Mouse (Mus musculus): ENCODE measurements around the gene Cdk8.

Cdk8 gene

GRCm38 (mm10) chr5:146318461-146318860, 87.4 kb downstream of the Cdk8 start:
- no peak for DNase-seq (ENCODE audit: low spot score in 2 of 2)

- DNase-seq (ENCODE audit: low spot score in 2 of 2), result no peak
Measured at GRCm38 (mm10) chr5:146328941-146329340, 97.9 kb downstream of the Cdk8 start.

- no peak for DNase-seq (ENCODE audit: low spot score in 2 of 2)
Measured at GRCm38 (mm10) chr5:146329541-146329940, 98.5 kb downstream of the Cdk8 start.

GRCm38 (mm10) chr5:146330031-146330764, 99.2 kb downstream of the Cdk8 start:
- DNase-seq (ENCODE audit: low spot score in 2 of 2), result peak; percentile 75 to 82

- DNase-seq (ENCODE audit: low spot score in 2 of 2), result no peak
Measured at GRCm38 (mm10) chr5:146330765-146331115, 99.7 kb downstream of the Cdk8 start.

GRCm38 (mm10) chr5:146331131-146331530, 100.1 kb downstream of the Cdk8 start:
- DNase-seq (ENCODE audit: low spot score in 2 of 2), result no peak

GRCm38 (mm10) chr5:146332541-146332940, 101.5 kb downstream of the Cdk8 start:
- DNase-seq (ENCODE audit: low spot score in 2 of 2), result peak; percentile 58 to 71

GRCm38 (mm10) chr5:146334410-146334809, 103.4 kb downstream of the Cdk8 start:
- DNase-seq (ENCODE audit: low spot score in 2 of 2), result no peak

- peak; percentile 70 to 83 for DNase-seq (ENCODE audit: low spot score in 2 of 2)
Measured at GRCm38 (mm10) chr5:146338064-146338463, 107.0 kb downstream of the Cdk8 start.

- no peak for DNase-seq (ENCODE audit: low spot score in 2 of 2)
Measured at GRCm38 (mm10) chr5:146340037-146340436, 109.0 kb downstream of the Cdk8 start.

- DNase-seq (ENCODE audit: low spot score in 2 of 2), result peak; percentile 48 to 53
Measured at GRCm38 (mm10) chr5:146344911-146345686, 114.1 kb downstream of the Cdk8 start.

GRCm38 (mm10) chr5:146347081-146347480, 116.1 kb downstream of the Cdk8 start:
- no peak for DNase-seq (ENCODE audit: low spot score in 2 of 2)

GRCm38 (mm10) chr5:146349183-146349582, 118.2 kb downstream of the Cdk8 start:
- no peak for DNase-seq (ENCODE audit: low spot score in 2 of 2)

GRCm38 (mm10) chr5:146350784-146351183, 119.8 kb downstream of the Cdk8 start:
- DNase-seq (ENCODE audit: low spot score in 2 of 2), result no peak

GRCm38 (mm10) chr5:146352006-146352405, 121.0 kb downstream of the Cdk8 start:
- DNase-seq (ENCODE audit: low spot score in 2 of 2), result no peak
